Mouse (Mus musculus) bone marrow, adult 2 months (tissue): ENCODE data around the gene Gpr180.

ENCODE experiments used
- CTCF ChIP-seq: fragments of 200-500 bp; IDR thresholded peaks from 2 replicates; pipeline ENCODE4 v1.5.1; 2011; ENCODE audit warnings: low read length, control low read depth; ENCODE audit not compliant: control insufficient read depth, insufficient read depth
- POLR2A ChIP-seq: fragments of 200-500 bp; IDR thresholded peaks from 2 replicates; pipeline ENCODE4 v1.6.1; 2011; ENCODE audit warnings: low read depth, mild to moderate bottlenecking, control low read depth, low read length, borderline replicate concordance; ENCODE audit not compliant: control insufficient read depth

GRCm38 (mm10) chr14:118126301-118126700 lies 10.7 kb upstream of the Gpr180 start:
- TF ChIP-seq CTCF (no peak), POLR2A (no peak)
